Mouse (Mus musculus): Measurements from ENCODE around the gene Poldip2. TPM values are rescaled to one million over a fixed set of nuclear protein-coding genes. Genes with fewer than 3 reads are reported as not detected.

Poldip2 gene
- total RNA-seq, 1 experiment, result 88.3 TPM

GRCm38 (mm10) chr11:78505430-78505829 is 6.6 kb upstream of the Poldip2 start:
- TF ChIP-seq ZNF384 (IDR thresholded peaks at IDR 0.05; ENCODE audit: low read depth, low read length), result no peak
- no peak for TF ChIP-seq MAFK (IDR thresholded peaks at IDR 0.05; ENCODE audit: insufficient read depth, low read depth, low read length)
- TF ChIP-seq ZC3H11A (IDR thresholded peaks at IDR 0.05; ENCODE audit: borderline replicate concordance, low read depth, low read length), result no peak
- TF ChIP-seq CHD2 (IDR thresholded peaks at IDR 0.05; ENCODE audit: low read depth, low read length), result no peak
- no peak for TF ChIP-seq HCFC1 (IDR thresholded peaks at IDR 0.05; ENCODE audit: borderline replicate concordance, insufficient read depth, low read length)
- Histone ChIP-seq H3K9me3 (ENCODE audit: control insufficient read depth, insufficient read depth, low read depth, low read length) (no peaks in the 10 kb centered on the region), H3K36me3 (ENCODE audit: control insufficient read depth, insufficient read depth, low read length, poor library complexity, severe bottlenecking) (peaks cover 28% of the 10 kb centered on the region)

DNA sequence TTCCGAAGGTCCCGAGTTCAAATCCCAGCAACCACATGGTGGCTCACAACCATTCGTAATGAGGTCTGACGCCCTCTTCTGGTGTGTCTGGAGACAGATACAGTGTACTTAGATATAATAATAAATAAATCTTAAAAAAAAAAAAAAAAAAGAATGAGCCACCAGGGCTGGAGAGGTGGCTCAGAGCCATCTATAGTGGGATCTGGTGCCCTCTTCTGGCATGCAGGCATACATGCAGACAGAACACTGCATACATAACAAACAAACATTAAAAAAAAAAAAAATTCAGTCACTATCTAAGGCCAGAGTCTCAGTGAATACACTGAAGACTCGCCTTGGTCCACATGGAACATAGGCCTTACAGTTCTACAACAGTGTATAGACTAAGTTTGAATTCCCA is 2.8 kb upstream of the Poldip2 start:
- TF ChIP-seq ZC3H11A (IDR thresholded peaks at IDR 0.05; ENCODE audit: borderline replicate concordance, low read depth, low read length) (no peak), ZNF384 (IDR thresholded peaks at IDR 0.05; ENCODE audit: low read depth, low read length) (peak; percentile 92)
- Histone ChIP-seq H3K36me3 (ENCODE audit: control insufficient read depth, insufficient read depth, low read length, poor library complexity, severe bottlenecking) (peaks cover 28% of the 10 kb centered on the region), H3K4me3 (ENCODE audit: insufficient read depth in 1 of 2, low read depth in 1 of 2, low read length in 2 of 2, poor library complexity in 1 of 2, severe bottlenecking in 1 of 2) (no peak overlapping the region), H3K9ac (ENCODE audit: insufficient read depth, low read depth, low read length, poor library complexity, severe bottlenecking) (no peak overlapping the region), H3K4me1 (ENCODE audit: control insufficient read depth in 2 of 2, insufficient read depth in 2 of 2, low read length in 2 of 2, poor library complexity in 1 of 2) (peaks cover 0 to 6% of the 10 kb centered on the region in 2 experiments; a peak in 2 of 4 replicates), H3K9me3 (ENCODE audit: control insufficient read depth, insufficient read depth, low read depth, low read length) (no peaks in the 10 kb centered on the region), H3K27ac (ENCODE audit: insufficient read depth, low read depth, low read length, poor library complexity, severe bottlenecking) (no peak overlapping the region)
- no peak for DNase-seq (ENCODE audit: low read depth, low spot score)
- in situ Hi-C loops (cut with MboI; ENCODE audit: low sequenced_read_pairs in 2 of 2, unreplicated experiment in 2 of 2), result no loop called here

More at GRCm38 (mm10) chr11:78505430-78505829, 6.6 kb upstream of the Poldip2 start:
- Histone ChIP-seq H3K27ac (ENCODE audit: insufficient read depth, low read depth, low read length, poor library complexity, severe bottlenecking) (no peak overlapping the region), H3K4me3 (ENCODE audit: insufficient read depth in 1 of 2, low read depth in 1 of 2, low read length in 2 of 2, poor library complexity in 1 of 2, severe bottlenecking in 1 of 2) (no peak overlapping the region), H3K4me1 (ENCODE audit: control insufficient read depth in 2 of 2, insufficient read depth in 2 of 2, low read length in 2 of 2, poor library complexity in 1 of 2) (no peaks in the 10 kb centered on the region), H3K9ac (ENCODE audit: insufficient read depth, low read depth, low read length, poor library complexity, severe bottlenecking) (no peak overlapping the region)
- in situ Hi-C loops (cut with MboI; ENCODE audit: low sequenced_read_pairs in 2 of 2, unreplicated experiment in 2 of 2), result no loop called here
- DNase-seq (ENCODE audit: low read depth, low spot score), result no peak

DNA sequence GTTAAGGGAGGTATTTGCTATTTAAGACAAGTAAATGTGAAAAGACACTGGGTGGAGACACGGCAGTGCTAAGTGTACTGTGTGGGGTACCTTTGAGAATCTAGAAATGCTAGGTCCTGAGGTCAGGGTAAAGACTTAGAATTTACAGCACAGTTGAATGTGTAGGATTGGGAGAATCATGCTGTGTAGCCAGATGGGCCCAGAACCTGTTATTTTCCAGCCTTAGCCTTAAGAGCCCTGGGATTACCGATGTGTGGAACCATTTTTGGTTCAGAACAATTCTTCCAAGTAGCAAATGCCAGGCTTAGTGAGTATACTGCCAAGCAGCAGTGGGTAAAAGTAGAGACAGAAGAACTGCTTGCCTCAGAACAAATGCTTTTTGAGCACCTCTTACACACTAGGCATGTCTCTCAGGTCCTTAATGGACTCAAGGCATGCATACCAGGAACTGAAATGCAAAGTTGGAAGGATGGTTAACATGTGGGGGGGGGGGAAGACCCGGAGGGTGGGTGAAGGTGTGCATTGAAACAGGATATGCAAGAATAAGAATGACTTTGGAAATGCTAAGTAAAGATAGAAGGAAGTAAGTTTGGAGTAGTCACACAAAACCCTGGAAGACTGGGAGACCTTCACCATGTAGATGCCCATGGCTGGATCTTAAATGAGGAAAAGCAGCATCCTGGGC is 1.3 kb downstream of the Poldip2 start:
- in situ Hi-C loops (cut with MboI; ENCODE audit: low sequenced_read_pairs in 2 of 2, unreplicated experiment in 2 of 2), result no loop called here
- Histone ChIP-seq H3K4me3 (ENCODE audit: insufficient read depth in 1 of 2, low read depth in 1 of 2, low read length in 2 of 2, poor library complexity in 1 of 2, severe bottlenecking in 1 of 2) (peak overlapping the region; percentile 82 to 93), H3K9me3 (ENCODE audit: control insufficient read depth, insufficient read depth, low read depth, low read length) (no peaks in the 10 kb centered on the region), H3K9ac (ENCODE audit: insufficient read depth, low read depth, low read length, poor library complexity, severe bottlenecking) (peak overlapping the region; percentile 68; the same call in 1 of the 2 replicates), H3K27ac (ENCODE audit: insufficient read depth, low read depth, low read length, poor library complexity, severe bottlenecking) (peak overlapping the region; percentile 44; the same call in 1 of the 2 replicates), H3K4me1 (ENCODE audit: control insufficient read depth in 2 of 2, insufficient read depth in 2 of 2, low read length in 2 of 2, poor library complexity in 1 of 2) (peaks cover 0 to 8% of the 10 kb centered on the region in 2 experiments; a peak in 2 of 4 replicates), H3K36me3 (ENCODE audit: control insufficient read depth, insufficient read depth, low read length, poor library complexity, severe bottlenecking) (peaks cover 35% of the 10 kb centered on the region)
- no peak for DNase-seq (ENCODE audit: low read depth, low spot score)
- TF ChIP-seq MAFK (IDR thresholded peaks at IDR 0.05; ENCODE audit: insufficient read depth, low read depth, low read length), result no peak
- TF ChIP-seq ZC3H11A (IDR thresholded peaks at IDR 0.05; ENCODE audit: borderline replicate concordance, low read depth, low read length), result no peak
- no peak for TF ChIP-seq CHD2 (IDR thresholded peaks at IDR 0.05; ENCODE audit: low read depth, low read length)
- no peak for TF ChIP-seq ZNF384 (IDR thresholded peaks at IDR 0.05; ENCODE audit: low read depth, low read length)
- no peak for TF ChIP-seq HCFC1 (IDR thresholded peaks at IDR 0.05; ENCODE audit: borderline replicate concordance, insufficient read depth, low read length)

GRCm38 (mm10) chr11:78515549-78516325 is 3.7 kb downstream of the Poldip2 start:
- no peaks in the 10 kb centered on the region for H3K9me3 ChIP-seq (ENCODE audit: control insufficient read depth, insufficient read depth, low read depth, low read length)
- H3K9ac ChIP-seq (ENCODE audit: insufficient read depth, low read depth, low read length, poor library complexity, severe bottlenecking), result no peak overlapping the region
- in situ Hi-C loops (cut with MboI; ENCODE audit: low sequenced_read_pairs in 2 of 2, unreplicated experiment in 2 of 2), result no loop called here
- H3K36me3 ChIP-seq (ENCODE audit: control insufficient read depth, insufficient read depth, low read length, poor library complexity, severe bottlenecking), result peaks cover 42% of the 10 kb centered on the region
- no peak overlapping the region for H3K27ac ChIP-seq (ENCODE audit: insufficient read depth, low read depth, low read length, poor library complexity, severe bottlenecking)
- TF ChIP-seq ZC3H11A (IDR thresholded peaks at IDR 0.05; ENCODE audit: borderline replicate concordance, low read depth, low read length) (peak; percentile 27; the same call in 1 of the 2 replicates), CHD2 (IDR thresholded peaks at IDR 0.05; ENCODE audit: low read depth, low read length) (no peak)
- no peak overlapping the region for H3K4me3 ChIP-seq (ENCODE audit: insufficient read depth in 1 of 2, low read depth in 1 of 2, low read length in 2 of 2, poor library complexity in 1 of 2, severe bottlenecking in 1 of 2)
- peaks cover 0 to 9% of the 10 kb centered on the region in 2 experiments; a peak in 2 of 4 replicates for H3K4me1 ChIP-seq (ENCODE audit: control insufficient read depth in 2 of 2, insufficient read depth in 2 of 2, low read length in 2 of 2, poor library complexity in 1 of 2)
- no peak for DNase-seq (ENCODE audit: low read depth, low spot score)

All from ES-E14 (cell line).